Mouse (Mus musculus) midbrain, embryonic 13.5 days (tissue): ENCODE results near the gene Pde4dip. TPM values are rescaled to one million over a fixed set of nuclear protein-coding genes. Genes with fewer than 3 reads are reported as not detected.

Experiments
- ATAC-seq: fragments of 200-750 bp; cut with Nextera tagmentation; 2 replicates; pipeline ENCODE4 v1.8.0; 2017; ENCODE audit warnings: mild to moderate bottlenecking, moderate TSS enrichment, moderate library complexity
- H3K27ac ChIP-seq: fragments of 300-500 bp; sonication (generic); 2 replicates; pipeline ENCODE4 v1.5.1; 2015; ENCODE audit warnings: inconsistent platforms, mild to moderate bottlenecking, moderate library complexity
- H3K27me3 ChIP-seq: fragments of 300-500 bp; sonication (generic); 2 replicates; pipeline ENCODE4 v1.6.1; 2015; ENCODE audit warnings: mild to moderate bottlenecking, inconsistent platforms
- H3K36me3 ChIP-seq: fragments of 300-500 bp; sonication (generic); 2 replicates; pipeline ENCODE4 v1.6.1; 2015; ENCODE audit warnings: mild to moderate bottlenecking, inconsistent platforms
- H3K4me1 ChIP-seq: fragments of 300-500 bp; sonication (generic); replicated peaks from 2 replicates; pipeline ENCODE4 v1.6.1; 2015; ENCODE audit warnings: inconsistent platforms
- H3K4me2 ChIP-seq: fragments of 300-500 bp; sonication (generic); replicated peaks from 2 replicates; pipeline ENCODE4 v1.6.1; 2015; ENCODE audit warnings: moderate library complexity, mild to moderate bottlenecking, inconsistent platforms
- H3K4me3 ChIP-seq: fragments of 300-500 bp; sonication (generic); replicated peaks from 2 replicates; pipeline ENCODE4 v1.5.1; 2015; ENCODE audit warnings: mild to moderate bottlenecking, inconsistent platforms
- H3K9ac ChIP-seq: fragments of 300-500 bp; sonication (generic); replicated peaks from 2 replicates; pipeline ENCODE4 v1.6.1; 2015; ENCODE audit warnings: mild to moderate bottlenecking, inconsistent platforms
- H3K9me3 ChIP-seq: fragments of 300-500 bp; sonication (generic); 2 replicates; pipeline ENCODE4 v1.6.1; 2016; ENCODE audit warnings: mild to moderate bottlenecking, inconsistent platforms
- WGBS: fragments of 180-500 bp; shearing (Covaris S2); methylation state at CpG from one replicate; pipeline ENCODE4 v1.1.7; 2015; 5-methylcytosine and 5-hydroxymethylcytosine counted together
- polyA plus RNA-seq: library from polyadenylated mRNA; unstranded; fragments of >200 nt; fragmentation: Nextera tagmentation; extraction: Ambion mirVana; gene quantifications from 2 replicates; pipeline ENCODE4 v1.2.1, GENCODE M21; 2015

The Pde4dip gene
- polyA plus RNA-seq, result 46.6 and 48.0 TPM in 2 replicates

- Histone ChIP-seq H3K4me1 (peaks cover 11% of the 10 kb centered on the region), H3K36me3 (no peaks in the 10 kb centered on the region), H3K27ac (peak within 1 kb of the TSS; percentile 74), H3K9me3 (no peaks in the 10 kb centered on the region), H3K9ac (peak within 1 kb of the TSS; percentile 84), H3K27me3 (peaks cover 37% of the 10 kb centered on the region), H3K4me2 (peak within 1 kb of the TSS; percentile 87), H3K4me3 (peak within 1 kb of the TSS; percentile 64)
- under 1% methylated on average over 44 of the region's 44 CpGs for WGBS
- ATAC-seq, result peak; percentile 83
Measured at GRCm38 (mm10) chr3:97888168-97888901, at the start of gene Pde4dip. Gene Pde4dip (minus strand): TSS chr3:97888707.

GRCm38 (mm10) chr3:97937945-97938266 lies 49.4 kb upstream of the Pde4dip start:
- Histone ChIP-seq H3K9me3 (no peaks in the 10 kb centered on the region), H3K9ac (no peak overlapping the region), H3K36me3 (no peaks in the 10 kb centered on the region), H3K27me3 (peaks cover 26% of the 10 kb centered on the region), H3K27ac (no peak overlapping the region), H3K4me3 (no peak overlapping the region), H3K4me1 (peaks cover 55% of the 10 kb centered on the region), H3K4me2 (no peak overlapping the region)
- WGBS, result 38% methylated on average over 6 of the region's 6 CpGs
- ATAC-seq, result no peak

GRCm38 (mm10) chr3:97937068-97937944 lies 48.8 kb upstream of the Pde4dip start:
- ATAC-seq, result no peak; the same call in 1 of the 2 replicates
- WGBS, result 19% methylated on average over 17 of the region's 17 CpGs

GRCm38 (mm10) chr3:97934331-97935300 lies 46.1 kb upstream of the Pde4dip start:
- peaks cover 32% of the 10 kb centered on the region for H3K4me1 ChIP-seq
- H3K4me3 ChIP-seq, result no peak overlapping the region
- ATAC-seq, result no peak
- whole genome bisulfite sequencing, result 80% methylated on average over 6 of the region's 6 CpGs
- H3K27ac ChIP-seq, result no peak overlapping the region
- peaks cover 43% of the 10 kb centered on the region for H3K27me3 ChIP-seq
- no peak overlapping the region for H3K4me2 ChIP-seq
- no peak overlapping the region for H3K9ac ChIP-seq
- H3K9me3 ChIP-seq, result no peaks in the 10 kb centered on the region
- H3K36me3 ChIP-seq, result no peaks in the 10 kb centered on the region

More at GRCm38 (mm10) chr3:97937068-97937944, 48.8 kb upstream of the Pde4dip start:
- H3K4me2 ChIP-seq, result 0 out of 2 replicates have a peak overlapping the region, but pooled peaks have one; percentile 2
- H3K36me3 ChIP-seq, result no peaks in the 10 kb centered on the region
- H3K9me3 ChIP-seq, result no peaks in the 10 kb centered on the region
- peaks cover 30% of the 10 kb centered on the region for H3K27me3 ChIP-seq
- peaks cover 51% of the 10 kb centered on the region for H3K4me1 ChIP-seq
- H3K4me3 ChIP-seq, result no peak overlapping the region
- H3K27ac ChIP-seq, result no peak overlapping the region
- no peak overlapping the region for H3K9ac ChIP-seq

- Histone ChIP-seq H3K9me3 (no peaks in the 10 kb centered on the region), H3K4me3 (no peak overlapping the region), H3K27ac (no peak overlapping the region), H3K36me3 (no peaks in the 10 kb centered on the region), H3K9ac (no peak overlapping the region), H3K4me2 (no peak overlapping the region), H3K4me1 (peaks cover 24% of the 10 kb centered on the region), H3K27me3 (peaks cover 43% of the 10 kb centered on the region)
- no peak for ATAC-seq
- 89% methylated on average over 5 of the region's 5 CpGs for WGBS
Measured at GRCm38 (mm10) chr3:97933811-97934210, 45.3 kb upstream of the Pde4dip start.

GRCm38 (mm10) chr3:97933251-97933650 lies 44.7 kb upstream of the Pde4dip start:
- WGBS, result 29% methylated on average over 6 of the region's 6 CpGs
- no peaks in the 10 kb centered on the region for H3K9me3 ChIP-seq
- peaks cover 43% of the 10 kb centered on the region for H3K27me3 ChIP-seq
- no peak overlapping the region for H3K4me2 ChIP-seq
- H3K9ac ChIP-seq, result no peak overlapping the region
- no peak overlapping the region for H3K27ac ChIP-seq
- no peak overlapping the region for H3K4me3 ChIP-seq
- no peak for ATAC-seq
- no peaks in the 10 kb centered on the region for H3K36me3 ChIP-seq
- peaks cover 20% of the 10 kb centered on the region for H3K4me1 ChIP-seq

GRCm38 (mm10) chr3:97932771-97933170 lies 44.3 kb upstream of the Pde4dip start:
- no peak for ATAC-seq

GRCm38 (mm10) chr3:97932131-97932530 lies 43.6 kb upstream of the Pde4dip start:
- Histone ChIP-seq H3K9me3 (no peaks in the 10 kb centered on the region), H3K27me3 (peaks cover 43% of the 10 kb centered on the region), H3K36me3 (no peaks in the 10 kb centered on the region), H3K27ac (no peak overlapping the region), H3K4me2 (peak overlapping the region; percentile 19; the same call in 1 of the 2 replicates), H3K4me3 (no peak overlapping the region), H3K9ac (no peak overlapping the region), H3K4me1 (peaks cover 8% of the 10 kb centered on the region)
- WGBS, result 23% methylated on average over 10 of the region's 10 CpGs
- ATAC-seq, result no peak

More at GRCm38 (mm10) chr3:97932771-97933170, 44.3 kb upstream of the Pde4dip start:
- Histone ChIP-seq H3K4me1 (peaks cover 15% of the 10 kb centered on the region), H3K9me3 (no peaks in the 10 kb centered on the region), H3K4me2 (no peak overlapping the region), H3K4me3 (no peak overlapping the region), H3K9ac (no peak overlapping the region), H3K36me3 (no peaks in the 10 kb centered on the region), H3K27ac (no peak overlapping the region), H3K27me3 (peaks cover 43% of the 10 kb centered on the region)
- 42% methylated on average over 11 of the region's 11 CpGs for WGBS

- Histone ChIP-seq H3K4me3 (no peak overlapping the region), H3K9ac (no peak overlapping the region), H3K27me3 (peaks cover 43% of the 10 kb centered on the region), H3K4me1 (peaks cover 6% of the 10 kb centered on the region), H3K36me3 (no peaks in the 10 kb centered on the region), H3K4me2 (no peak overlapping the region), H3K27ac (no peak overlapping the region), H3K9me3 (no peaks in the 10 kb centered on the region)
- WGBS, result 85% methylated on average over 7 of the region's 7 CpGs
- no peak for ATAC-seq
Measured at GRCm38 (mm10) chr3:97931310-97931885, 42.9 kb upstream of the Pde4dip start.

- 82% methylated on average over 8 of the region's 8 CpGs for WGBS
- H3K4me3 ChIP-seq, result no peak overlapping the region
- no peaks in the 10 kb centered on the region for H3K36me3 ChIP-seq
- H3K4me1 ChIP-seq, result peaks cover 6% of the 10 kb centered on the region
- H3K4me2 ChIP-seq, result no peak overlapping the region
- H3K27ac ChIP-seq, result no peak overlapping the region
- H3K9me3 ChIP-seq, result no peaks in the 10 kb centered on the region
- H3K9ac ChIP-seq, result no peak overlapping the region
- no peak for ATAC-seq
- peaks cover 43% of the 10 kb centered on the region for H3K27me3 ChIP-seq
Measured at GRCm38 (mm10) chr3:97930787-97931158, 42.3 kb upstream of the Pde4dip start.

- 79% methylated on average over 12 of the region's 12 CpGs for WGBS
- Histone ChIP-seq H3K4me1 (peaks cover 6% of the 10 kb centered on the region), H3K4me3 (no peak overlapping the region), H3K36me3 (no peaks in the 10 kb centered on the region), H3K4me2 (no peak overlapping the region), H3K9me3 (no peaks in the 10 kb centered on the region), H3K27ac (no peak overlapping the region), H3K27me3 (peaks cover 39% of the 10 kb centered on the region), H3K9ac (no peak overlapping the region)
- no peak for ATAC-seq
Measured at GRCm38 (mm10) chr3:97930141-97930786, 41.8 kb upstream of the Pde4dip start.
